Mouse (Mus musculus): ENCODE data around the gene Polr3c.

- no peak for TF ChIP-seq ZC3H11A (IDR thresholded peaks at IDR 0.05; ENCODE audit: borderline replicate concordance, low read depth, low read length)
- no peak for TF ChIP-seq HCFC1 (IDR thresholded peaks at IDR 0.05; ENCODE audit: borderline replicate concordance, insufficient read depth, low read length)
Measured at GRCm38 (mm10) chr3:96727828-96728633, 603 bp upstream of the Polr3c start.

Measured in ES-E14 (cell line).